Mouse (Mus musculus): ENCODE measurements around the gene Ubc. TPM values are rescaled to one million over a fixed set of nuclear protein-coding genes. Genes with fewer than 3 reads are reported as not detected.
A peak's percentile ranks its signal among the peaks of the same experiment; 100 is the strongest.
"Not testable (repeated sequence)": the region's sequence is repeated elsewhere in the genome, so short reads cannot be mapped to it uniquely, and the experiment has no call there.

The Ubc gene
- polyA plus RNA-seq, 1 experiment from 2014 or later = 1,143 TPM

DNA sequence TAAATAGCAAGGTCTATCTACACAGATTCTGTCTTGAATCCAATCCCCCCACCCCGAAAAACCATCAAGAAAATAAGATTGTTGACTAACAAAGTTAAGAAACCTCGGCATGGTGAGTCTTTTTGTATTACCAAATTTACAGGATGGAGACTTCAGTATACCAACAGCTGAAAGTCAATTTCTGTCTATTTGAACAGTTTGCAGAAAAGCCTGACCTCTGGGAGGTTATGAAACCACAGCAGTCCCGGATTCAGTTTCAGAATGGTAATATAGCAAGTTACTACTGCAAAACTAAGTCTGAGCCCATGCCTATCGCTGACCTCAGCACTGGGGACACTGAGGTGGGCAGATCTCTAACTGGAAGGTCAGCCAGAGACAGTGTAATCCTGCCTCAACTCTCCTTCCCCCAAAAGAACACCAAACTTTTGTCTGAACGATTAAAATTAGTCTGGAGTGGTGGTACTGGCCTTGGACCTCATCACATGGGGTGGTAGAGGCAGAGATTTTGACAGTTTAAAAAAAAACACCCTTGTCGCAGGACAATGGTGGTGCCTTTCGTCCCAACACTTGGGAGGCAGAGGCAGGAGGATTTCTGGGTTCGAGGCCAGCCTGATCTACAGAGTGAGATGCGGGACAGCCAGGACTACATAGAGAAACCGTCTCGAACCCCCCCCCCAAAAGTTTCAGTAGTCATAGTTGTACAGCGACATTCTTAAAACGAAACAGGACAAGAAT is 1.5 kb downstream of the Ubc start:
- no peak for DNase-seq (ENCODE audit: low spot score)
- ATAC-seq (ENCODE audit: insufficient read depth, low FRiP score, low TSS enrichment) = no peak
- Histone ChIP-seq H3K27ac (ENCODE audit: low read depth, low read length) (no peak overlapping the region), H3K9ac (ENCODE audit: low read length) (peak overlapping the region; percentile 90), H3K36me3 (ENCODE audit: control insufficient read depth, insufficient read depth, low read length) (0 out of 2 replicates have a peak, but pooled peaks cover 2% of the 10 kb centered on the region), H3K9me3 (ENCODE audit: control insufficient read depth, low read length) (no peaks in the 10 kb centered on the region), H3K4me2 (ENCODE audit: low read depth) (peak overlapping the region; percentile 94), H3K4me3 (ENCODE audit: low read depth, low read length) (peak overlapping the region; percentile 98), H3K4me1 (ENCODE audit: control insufficient read depth, insufficient read depth, low read length) (peaks cover 9% of the 10 kb centered on the region), H3K27me3 (ENCODE audit: control insufficient read depth, insufficient read depth, low read length) (no peaks in the 10 kb centered on the region)
- WGBS = 30% methylated on average over 13 of the region's 13 CpGs

DNA sequence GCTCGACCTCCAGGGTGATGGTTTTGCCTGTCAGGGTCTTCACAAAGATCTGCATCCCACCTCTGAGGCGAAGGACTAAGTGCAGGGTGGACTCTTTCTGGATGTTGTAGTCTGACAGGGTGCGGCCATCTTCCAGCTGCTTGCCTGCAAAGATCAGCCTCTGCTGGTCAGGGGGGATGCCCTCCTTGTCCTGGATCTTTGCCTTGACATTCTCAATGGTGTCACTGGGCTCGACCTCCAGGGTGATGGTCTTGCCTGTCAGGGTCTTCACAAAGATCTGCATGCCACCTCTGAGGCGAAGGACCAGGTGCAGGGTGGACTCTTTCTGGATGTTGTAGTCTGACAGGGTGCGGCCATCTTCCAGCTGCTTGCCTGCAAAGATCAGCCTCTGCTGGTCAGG is 2.7 kb downstream of the Ubc start:
- H3K9me3 ChIP-seq (ENCODE audit: control insufficient read depth, low read length); ATAC-seq (ENCODE audit: insufficient read depth, low FRiP score, low TSS enrichment); H3K27me3 ChIP-seq (ENCODE audit: control insufficient read depth, insufficient read depth, low read length); H3K4me2 ChIP-seq (ENCODE audit: low read depth); H3K9ac ChIP-seq (ENCODE audit: low read length); H3K27ac ChIP-seq (ENCODE audit: low read depth, low read length); H3K4me1 ChIP-seq (ENCODE audit: control insufficient read depth, insufficient read depth, low read length); H3K4me3 ChIP-seq (ENCODE audit: low read depth, low read length); H3K36me3 ChIP-seq (ENCODE audit: control insufficient read depth, insufficient read depth, low read length); DNase-seq (ENCODE audit: low spot score): not testable (repeated sequence)
- WGBS = 89% methylated on average over 5 of the region's 6 CpGs

DNA sequence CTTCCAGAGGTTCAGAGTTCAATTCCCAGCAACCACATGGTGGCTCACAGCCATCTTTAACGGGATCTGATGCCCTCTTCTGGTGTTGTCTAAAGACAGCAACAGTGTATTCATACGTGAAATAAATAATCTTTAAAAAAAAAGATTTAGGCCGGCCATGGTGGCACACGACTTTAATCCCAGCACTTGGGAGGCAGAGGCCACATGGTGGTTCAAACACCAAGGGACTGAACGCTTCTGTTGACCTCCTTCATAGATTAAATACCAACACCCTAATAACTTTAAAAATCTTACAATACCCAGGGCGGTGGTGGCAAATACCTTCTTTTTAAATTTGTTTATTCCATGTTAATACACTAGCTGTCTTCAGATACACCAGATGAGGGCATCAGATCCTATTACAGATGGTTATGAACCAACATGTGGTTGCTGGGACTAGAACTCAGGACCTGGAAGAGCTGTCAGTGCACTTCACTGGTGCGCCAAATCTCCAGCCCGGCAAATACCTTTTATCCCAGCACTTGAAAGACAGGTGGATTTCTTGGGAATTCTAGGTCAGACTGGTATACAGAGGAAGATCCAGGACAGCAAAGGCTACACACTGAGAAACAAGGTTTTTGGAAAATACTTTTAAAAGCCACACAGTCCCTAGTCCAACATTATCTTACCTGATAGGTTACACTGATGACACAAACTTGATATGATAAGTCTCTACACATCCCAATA is 4.6 kb downstream of the Ubc start:
- H3K4me1 ChIP-seq (ENCODE audit: control insufficient read depth, insufficient read depth, low read length) = 0 out of 2 replicates have a peak, but pooled peaks cover 2% of the 10 kb centered on the region
- H3K4me2 ChIP-seq (ENCODE audit: low read depth) = no peak overlapping the region
- ATAC-seq (ENCODE audit: insufficient read depth, low FRiP score, low TSS enrichment) = no peak

DNA sequence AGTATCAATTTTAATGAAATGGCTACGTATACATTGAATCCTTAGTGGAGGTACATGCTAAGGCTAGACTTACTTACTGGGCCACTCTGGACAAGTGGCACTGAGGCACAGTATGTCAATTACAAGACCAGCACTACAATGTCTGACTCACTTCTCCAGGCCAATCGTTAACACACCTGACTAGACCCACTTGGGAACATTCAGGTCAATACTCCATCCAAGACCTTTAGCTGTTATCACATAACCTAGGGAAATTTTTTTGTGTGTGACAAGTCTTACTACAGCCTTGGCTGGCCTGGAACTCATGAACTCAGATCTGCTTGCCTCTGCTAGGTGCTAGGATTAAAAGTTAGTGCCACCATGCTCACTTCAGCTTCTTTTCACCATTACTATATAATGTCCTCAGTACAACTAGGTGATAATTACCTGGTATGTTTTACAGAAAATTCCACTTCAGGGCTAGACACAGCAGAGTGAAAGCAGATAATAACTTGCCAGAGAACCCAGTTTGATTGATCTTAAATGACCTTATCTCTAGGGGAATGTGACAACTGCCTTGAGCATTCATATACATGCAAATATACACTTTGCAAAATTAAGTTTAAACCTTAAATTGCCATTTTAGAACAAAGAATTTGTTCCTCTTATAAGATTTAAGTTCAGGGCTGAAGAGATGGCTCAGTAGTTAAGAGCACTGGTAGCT is 5.3 kb downstream of the Ubc start:
- H3K9me3 ChIP-seq (ENCODE audit: control insufficient read depth, low read length) = no peaks in the 10 kb centered on the region
- 85% methylated on average over 2 of the region's 2 CpGs for WGBS
- no peak overlapping the region for H3K4me2 ChIP-seq (ENCODE audit: low read depth)
- DNase-seq (ENCODE audit: low spot score) = no peak
- no peak overlapping the region for H3K9ac ChIP-seq (ENCODE audit: low read length)
- H3K4me1 ChIP-seq (ENCODE audit: control insufficient read depth, insufficient read depth, low read length) = 0 out of 2 replicates have a peak, but pooled peaks cover 2% of the 10 kb centered on the region
- H3K36me3 ChIP-seq (ENCODE audit: control insufficient read depth, insufficient read depth, low read length) = 0 out of 2 replicates have a peak, but pooled peaks cover 2% of the 10 kb centered on the region
- ATAC-seq (ENCODE audit: insufficient read depth, low FRiP score, low TSS enrichment) = no peak
- H3K27ac ChIP-seq (ENCODE audit: low read depth, low read length) = no peak overlapping the region
- no peak overlapping the region for H3K4me3 ChIP-seq (ENCODE audit: low read depth, low read length)
- H3K27me3 ChIP-seq (ENCODE audit: control insufficient read depth, insufficient read depth, low read length) = no peaks in the 10 kb centered on the region

More for the DNA sequence above, 4.6 kb downstream of the Ubc start:
- Histone ChIP-seq H3K4me3 (ENCODE audit: low read depth, low read length) (no peak overlapping the region), H3K36me3 (ENCODE audit: control insufficient read depth, insufficient read depth, low read length) (0 out of 2 replicates have a peak, but pooled peaks cover 2% of the 10 kb centered on the region), H3K27ac (ENCODE audit: low read depth, low read length) (no peak overlapping the region), H3K9me3 (ENCODE audit: control insufficient read depth, low read length) (no peaks in the 10 kb centered on the region), H3K27me3 (ENCODE audit: control insufficient read depth, insufficient read depth, low read length) (no peaks in the 10 kb centered on the region), H3K9ac (ENCODE audit: low read length) (no peak overlapping the region)
- no peak for DNase-seq (ENCODE audit: low spot score)
- 85% methylated on average over 8 of the region's 8 CpGs for WGBS

DNA sequence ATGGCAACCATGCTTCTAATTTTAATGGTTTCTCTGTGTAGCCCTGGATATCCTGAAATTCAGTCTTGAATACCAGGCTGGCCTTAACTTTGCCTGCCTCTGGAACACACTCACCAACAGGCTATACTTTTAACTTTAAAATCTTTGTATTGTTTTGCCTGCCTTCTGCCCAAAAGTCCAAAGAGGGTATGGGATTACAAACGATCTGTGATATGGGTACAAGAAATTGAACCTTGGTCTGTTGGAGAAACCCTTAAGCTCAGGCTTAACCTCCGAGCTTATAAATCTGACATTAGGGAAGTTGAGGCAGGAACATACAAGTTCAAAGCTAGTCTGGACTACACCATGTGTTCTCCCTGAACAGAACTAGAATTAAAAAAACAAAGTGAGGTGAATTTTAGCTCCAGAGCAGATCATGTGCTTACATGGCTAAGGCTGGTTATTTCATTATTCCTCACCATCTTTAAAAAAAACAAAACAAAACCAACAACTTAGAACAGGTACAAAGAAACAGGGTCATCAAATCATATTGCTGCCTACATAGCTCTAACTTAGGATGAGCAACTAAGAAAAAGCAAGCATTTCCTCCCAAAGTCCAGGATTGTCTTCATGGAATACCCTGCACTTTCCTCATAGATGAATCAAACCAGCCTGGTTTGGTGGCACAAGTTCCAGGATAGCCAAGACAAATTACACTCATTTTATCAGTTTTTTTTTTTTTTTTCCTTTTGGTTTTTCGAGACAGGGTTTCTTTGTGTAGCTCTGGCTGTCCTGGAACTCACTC is 6.2 kb downstream of the Ubc start:
- Histone ChIP-seq H3K9ac (ENCODE audit: low read length) (no peak overlapping the region), H3K27ac (ENCODE audit: low read depth, low read length) (no peak overlapping the region), H3K9me3 (ENCODE audit: control insufficient read depth, low read length) (no peaks in the 10 kb centered on the region), H3K36me3 (ENCODE audit: control insufficient read depth, insufficient read depth, low read length) (0 out of 2 replicates have a peak, but pooled peaks cover 2% of the 10 kb centered on the region), H3K4me1 (ENCODE audit: control insufficient read depth, insufficient read depth, low read length) (0 out of 2 replicates have a peak, but pooled peaks cover 2% of the 10 kb centered on the region), H3K4me2 (ENCODE audit: low read depth) (no peak overlapping the region), H3K27me3 (ENCODE audit: control insufficient read depth, insufficient read depth, low read length) (no peaks in the 10 kb centered on the region), H3K4me3 (ENCODE audit: low read depth, low read length) (no peak overlapping the region)
- DNase-seq (ENCODE audit: low spot score) (no peak), ATAC-seq (ENCODE audit: insufficient read depth, low FRiP score, low TSS enrichment) (no peak)
- 86% methylated on average over 3 of the region's 3 CpGs for WGBS

DNA sequence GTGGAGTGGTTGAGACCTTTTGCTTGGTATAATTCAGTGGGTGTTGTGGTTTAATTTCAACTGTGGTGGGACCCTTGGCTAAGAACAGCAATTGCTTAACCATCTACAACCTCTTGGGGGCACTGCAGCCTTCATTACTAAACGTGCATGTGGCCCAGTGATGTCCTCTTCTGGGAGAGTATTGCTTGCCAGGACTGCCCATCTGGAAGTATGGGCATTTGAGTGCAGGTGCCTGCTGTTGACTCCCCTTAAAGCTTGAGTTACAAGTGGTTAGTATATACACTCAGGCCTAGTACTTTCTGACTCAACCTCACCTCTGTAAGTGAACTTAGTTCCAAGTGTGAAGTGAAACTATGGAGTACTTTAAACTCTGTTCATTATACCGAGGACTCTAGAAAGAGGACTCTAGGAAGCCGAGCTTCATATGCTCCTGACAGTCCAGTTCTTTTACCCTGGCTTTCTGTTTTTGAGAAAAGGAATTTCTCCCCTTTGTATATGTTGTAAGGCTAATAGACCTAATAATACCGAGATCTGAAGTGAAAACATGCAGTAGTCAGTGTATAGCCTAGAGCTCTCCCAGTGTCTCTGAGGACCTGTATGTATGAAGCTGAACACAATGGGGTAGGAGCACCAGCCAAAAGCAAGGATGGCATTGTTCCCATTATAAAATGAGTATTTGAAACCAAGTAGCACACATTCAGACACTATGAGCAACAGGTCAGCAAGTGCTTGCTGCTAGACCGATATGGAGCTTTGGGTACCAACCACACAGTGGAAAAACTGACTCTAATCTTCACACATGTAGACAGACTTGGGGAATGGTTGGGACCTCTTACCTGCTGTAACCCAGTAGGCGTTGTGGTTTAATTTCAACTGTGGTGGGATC is 7.1 kb downstream of the Ubc start:
- Histone ChIP-seq H3K4me2 (ENCODE audit: low read depth) (no peak overlapping the region), H3K4me1 (ENCODE audit: control insufficient read depth, insufficient read depth, low read length) (no peaks in the 10 kb centered on the region), H3K27me3 (ENCODE audit: control insufficient read depth, insufficient read depth, low read length) (no peaks in the 10 kb centered on the region), H3K9ac (ENCODE audit: low read length) (no peak overlapping the region), H3K27ac (ENCODE audit: low read depth, low read length) (no peak overlapping the region), H3K4me3 (ENCODE audit: low read depth, low read length) (no peak overlapping the region; the same call in 1 of the 2 replicates), H3K36me3 (ENCODE audit: control insufficient read depth, insufficient read depth, low read length) (0 out of 2 replicates have a peak, but pooled peaks cover 2% of the 10 kb centered on the region), H3K9me3 (ENCODE audit: control insufficient read depth, low read length) (no peaks in the 10 kb centered on the region)
- ATAC-seq (ENCODE audit: insufficient read depth, low FRiP score, low TSS enrichment) (peak; percentile 53), DNase-seq (ENCODE audit: low spot score) (no peak)
- 56% methylated on average over 6 of the region's 6 CpGs for WGBS

DNA sequence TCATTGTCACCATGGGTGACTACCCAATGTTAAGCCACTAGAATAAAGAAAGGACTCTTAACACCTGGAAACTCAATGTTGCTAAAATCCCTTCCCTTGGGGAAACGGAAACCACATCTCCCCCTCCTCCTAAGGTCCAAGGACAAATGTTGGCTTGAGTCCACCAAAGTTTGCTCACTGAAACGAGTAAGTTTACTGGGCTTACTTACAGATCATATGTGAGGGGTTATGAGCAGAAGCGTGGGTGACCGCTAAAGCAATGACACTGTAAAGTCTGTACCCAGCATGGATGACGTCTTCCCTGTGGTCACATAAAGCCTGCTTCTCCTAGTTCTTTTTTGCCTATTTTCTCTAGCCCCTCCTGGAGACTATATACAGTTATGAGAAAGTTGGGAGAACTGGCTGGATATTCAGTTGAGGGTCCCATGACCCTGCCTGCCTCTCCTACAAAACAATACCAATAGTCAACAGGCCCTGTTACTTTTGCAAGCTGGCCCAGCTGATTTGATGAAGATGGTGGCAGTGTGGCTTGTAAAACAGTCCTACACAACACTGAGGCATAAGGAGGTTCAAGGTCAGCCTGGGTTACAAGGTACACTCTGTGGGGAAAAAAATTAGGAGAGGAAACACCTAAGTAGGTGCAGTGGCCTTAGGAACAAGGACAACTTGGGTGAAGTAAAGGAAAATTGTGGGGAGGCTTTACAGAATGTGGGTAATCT is 7.9 kb downstream of the Ubc start:
- Histone ChIP-seq H3K27me3 (ENCODE audit: control insufficient read depth, insufficient read depth, low read length) (no peaks in the 10 kb centered on the region), H3K9me3 (ENCODE audit: control insufficient read depth, low read length) (no peaks in the 10 kb centered on the region), H3K4me1 (ENCODE audit: control insufficient read depth, insufficient read depth, low read length) (no peaks in the 10 kb centered on the region), H3K27ac (ENCODE audit: low read depth, low read length) (no peak overlapping the region), H3K9ac (ENCODE audit: low read length) (no peak overlapping the region), H3K36me3 (ENCODE audit: control insufficient read depth, insufficient read depth, low read length) (0 out of 2 replicates have a peak, but pooled peaks cover 2% of the 10 kb centered on the region), H3K4me2 (ENCODE audit: low read depth) (no peak overlapping the region), H3K4me3 (ENCODE audit: low read depth, low read length) (no peak overlapping the region)
- 83% methylated on average over 5 of the region's 5 CpGs for WGBS
- ATAC-seq (ENCODE audit: insufficient read depth, low FRiP score, low TSS enrichment) (no peak), DNase-seq (ENCODE audit: low spot score) (no peak)
